Mouse (Mus musculus) cerebellum, postnatal 14 days (tissue): ENCODE measurements around the gene Kctd2.

Experiments used
- DNase-seq, 2 experiments: peaks; one replicate each; pipeline ENCODE4 v3.0.0; 2021; ENCODE audit warnings: mixed read lengths in 2 of 2

The Kctd2 gene

GRCm38 (mm10) chr11:115400630-115401391, 19.1 kb upstream of the Kctd2 start:
- peak; percentile 79 to 81 for DNase-seq

GRCm38 (mm10) chr11:115403338-115404124, 16.4 kb upstream of the Kctd2 start, which contains the start of gene Mrpl58:
Gene Mrpl58, plus strand, starts transcription at chr11:115403752.
- peak; percentile 93 to 94 for DNase-seq

GRCm38 (mm10) chr11:115405723-115406122, 14.2 kb upstream of the Kctd2 start:
- no peak for DNase-seq

- no peak for DNase-seq
Measured at GRCm38 (mm10) chr11:115406858-115407401, 13.0 kb upstream of the Kctd2 start.

GRCm38 (mm10) chr11:115408266-115408920, 11.5 kb upstream of the Kctd2 start:
- DNase-seq, result no peak

GRCm38 (mm10) chr11:115409556-115409955, 10.4 kb upstream of the Kctd2 start:
- DNase-seq, result no peak

GRCm38 (mm10) chr11:115420336-115421190, 635 bp downstream of the Kctd2 start:
- peak; percentile 80 to 84 for DNase-seq

- DNase-seq, result peak; percentile 49 to 51
Measured at GRCm38 (mm10) chr11:115421328-115421727, 1.4 kb downstream of the Kctd2 start.

GRCm38 (mm10) chr11:115421972-115422371, 2.0 kb downstream of the Kctd2 start:
- peak in 1 of 2 experiments; percentile 29 for DNase-seq

GRCm38 (mm10) chr11:115423091-115423490, 3.2 kb downstream of the Kctd2 start:
- no peak for DNase-seq

- no peak for DNase-seq
Measured at GRCm38 (mm10) chr11:115424666-115425065, 4.7 kb downstream of the Kctd2 start.

GRCm38 (mm10) chr11:115425671-115426070, 5.7 kb downstream of the Kctd2 start:
- no peak for DNase-seq

- DNase-seq, result peak; percentile 87 to 88
Measured at GRCm38 (mm10) chr11:115427482-115428331, 7.8 kb downstream of the Kctd2 start.

- DNase-seq, result peak; percentile 69 to 84
Measured at GRCm38 (mm10) chr11:115429307-115429706, 9.4 kb downstream of the Kctd2 start.

GRCm38 (mm10) chr11:115430561-115430960, 10.6 kb downstream of the Kctd2 start:
- no peak for DNase-seq

GRCm38 (mm10) chr11:115432814-115433213, 12.9 kb downstream of the Kctd2 start:
- DNase-seq, result no peak

- no peak for DNase-seq
Measured at GRCm38 (mm10) chr11:115433342-115433741, 13.4 kb downstream of the Kctd2 start.

GRCm38 (mm10) chr11:115435596-115436337, 15.8 kb downstream of the Kctd2 start:
- peak; percentile 77 to 81 for DNase-seq

- no peak for DNase-seq
Measured at GRCm38 (mm10) chr11:115437571-115438122, 17.7 kb downstream of the Kctd2 start.

- no peak for DNase-seq
Measured at GRCm38 (mm10) chr11:115439326-115439725, 19.4 kb downstream of the Kctd2 start.
